Mouse (Mus musculus): ENCODE measurements at regions not wholly inside any gene's neighbourhood (a gene's known extent, or its start where the extent isn't known, plus 50 kb on each side); places are given as distances from the start of the nearest gene placed in this dataset.
"Not testable (repeated sequence)": the region's sequence is repeated elsewhere in the genome, so short reads cannot be mapped to it uniquely, and the experiment has no call there.

GRCm38 (mm10) chr13:60471602-60472001 lies 130.1 kb upstream of the Dapk1 start:
- no peak for DNase-seq (ENCODE audit: low read depth, low spot score)

- no peak for DNase-seq (ENCODE audit: low read depth, low spot score)
Measured at GRCm38 (mm10) chr13:60476366-60476765, 125.4 kb upstream of the Dapk1 start.

GRCm38 (mm10) chr13:60478301-60478700 lies 123.4 kb upstream of the Dapk1 start:
- no peak for DNase-seq (ENCODE audit: low read depth, low spot score)

- peak; percentile 51 for DNase-seq (ENCODE audit: low read depth, low spot score)
Measured at GRCm38 (mm10) chr13:60479043-60479861, 122.5 kb upstream of the Dapk1 start.

GRCm38 (mm10) chr13:60479862-60480730 lies 121.7 kb upstream of the Dapk1 start:
- peak; percentile 52 for DNase-seq (ENCODE audit: low read depth, low spot score)

GRCm38 (mm10) chr13:60480731-60481431 lies 120.9 kb upstream of the Dapk1 start:
- peak; percentile 40 for DNase-seq (ENCODE audit: low read depth, low spot score)

GRCm38 (mm10) chr13:60481451-60481850 lies 120.3 kb upstream of the Dapk1 start:
- DNase-seq (ENCODE audit: low read depth, low spot score), result not testable (repeated sequence)

GRCm38 (mm10) chr13:60481946-60482345 lies 119.8 kb upstream of the Dapk1 start:
- DNase-seq (ENCODE audit: low read depth, low spot score), result no peak

- DNase-seq (ENCODE audit: low read depth, low spot score), result no peak
Measured at GRCm38 (mm10) chr13:60486105-60486504, 115.6 kb upstream of the Dapk1 start.

GRCm38 (mm10) chr13:60486871-60487270 lies 114.9 kb upstream of the Dapk1 start:
- peak; percentile 12 for DNase-seq (ENCODE audit: low read depth, low spot score)

- no peak for DNase-seq (ENCODE audit: low read depth, low spot score)
Measured at GRCm38 (mm10) chr13:60488131-60488883, 113.4 kb upstream of the Dapk1 start.

- DNase-seq (ENCODE audit: low read depth, low spot score), result no peak
Measured at GRCm38 (mm10) chr13:60488884-60489265, 112.9 kb upstream of the Dapk1 start.

GRCm38 (mm10) chr13:60491948-60492464 lies 109.7 kb upstream of the Dapk1 start:
- DNase-seq (ENCODE audit: low read depth, low spot score), result no peak

GRCm38 (mm10) chr13:60493836-60494235 lies 107.9 kb upstream of the Dapk1 start:
- DNase-seq (ENCODE audit: low read depth, low spot score), result no peak

- DNase-seq (ENCODE audit: low read depth, low spot score), result peak; percentile 17
Measured at GRCm38 (mm10) chr13:60497714-60498400, 103.9 kb upstream of the Dapk1 start.

GRCm38 (mm10) chr13:60504196-60504595 lies 97.6 kb upstream of the Dapk1 start:
- DNase-seq (ENCODE audit: low read depth, low spot score), result no peak

GRCm38 (mm10) chr13:60507611-60508010 lies 94.1 kb upstream of the Dapk1 start:
- no peak for DNase-seq (ENCODE audit: low read depth, low spot score)

- DNase-seq (ENCODE audit: low read depth, low spot score), result no peak
Measured at GRCm38 (mm10) chr13:60508054-60508453, 93.7 kb upstream of the Dapk1 start.

- DNase-seq (ENCODE audit: low read depth, low spot score), result no peak
Measured at GRCm38 (mm10) chr13:60508856-60509255, 92.9 kb upstream of the Dapk1 start.

GRCm38 (mm10) chr13:60511101-60511500 lies 90.6 kb upstream of the Dapk1 start:
- no peak for DNase-seq (ENCODE audit: low read depth, low spot score)
